Mouse (Mus musculus) heart, embryonic 11.5 days (tissue): Measurements from ENCODE around the gene Aspdh. TPM values are rescaled to one million over a fixed set of nuclear protein-coding genes. Genes with fewer than 3 reads are reported as not detected.

ENCODE experiments used
- ATAC-seq: fragments of 200-750 bp; cut with Nextera tagmentation; replicated peaks from 2 replicates; pipeline ENCODE4 v1.8.0; 2017; ENCODE audit warnings: moderate library complexity; ENCODE audit not compliant: insufficient number of reproducible peaks, low FRiP score, low TSS enrichment
- H3K27ac ChIP-seq: fragments of 300-500 bp; sonication (generic); 2 replicates; pipeline ENCODE4 v1.5.1; 2014; ENCODE audit warnings: mild to moderate bottlenecking, low read depth, low read length
- H3K27me3 ChIP-seq: fragments of 300-500 bp; sonication (generic); 2 replicates; pipeline ENCODE4 v1.6.1; 2014; ENCODE audit warnings: mild to moderate bottlenecking, low read length, mixed read lengths; ENCODE audit not compliant: control insufficient read depth, insufficient read depth
- H3K36me3 ChIP-seq: fragments of 300-500 bp; sonication (generic); 2 replicates; pipeline ENCODE4 v1.6.1; 2014; ENCODE audit warnings: mild to moderate bottlenecking, low read length, moderate library complexity, mixed read lengths; ENCODE audit not compliant: control insufficient read depth, insufficient read depth
- H3K4me1 ChIP-seq: fragments of 300-500 bp; sonication (generic); 2 replicates; pipeline ENCODE4 v1.6.1; 2014; ENCODE audit warnings: low read length; ENCODE audit not compliant: control insufficient read depth, insufficient read depth
- H3K4me2 ChIP-seq: fragments of 300-500 bp; sonication (generic); 2 replicates; pipeline ENCODE4 v1.6.1; 2014; ENCODE audit warnings: mild to moderate bottlenecking, moderate library complexity
- H3K4me3 ChIP-seq: fragments of 300-500 bp; sonication (generic); 2 replicates; pipeline ENCODE4 v1.5.1; 2014; ENCODE audit warnings: low read depth, low read length
- H3K9ac ChIP-seq: fragments of 300-500 bp; sonication (generic); 2 replicates; pipeline ENCODE4 v1.6.1; 2014; ENCODE audit warnings: mild to moderate bottlenecking, low read depth, low read length, moderate library complexity
- H3K9me3 ChIP-seq: fragments of 300-500 bp; sonication (generic); replicated peaks from 2 replicates; pipeline ENCODE4 v1.6.1; 2016; ENCODE audit warnings: low read length; ENCODE audit not compliant: control insufficient read depth
- WGBS: fragments of 180-500 bp; shearing (Covaris S2); extraction: QIAGEN DNeasy Blood & Tissue Kit; methylation state at CpG from one replicate; pipeline ENCODE4 v1.1.7; 2014; ENCODE audit not compliant: insufficient replicate concordance; 5-methylcytosine and 5-hydroxymethylcytosine counted together
- polyA plus RNA-seq: library from polyadenylated mRNA; unstranded; fragments of >200 nt; fragmentation: Nextera tagmentation; extraction: Ambion mirVana; gene quantifications from 2 replicates; pipeline ENCODE4 v1.2.1, GENCODE M21; 2014

Gene Aspdh
- polyA plus RNA-seq, 1 experiment from 2014 or later, result 1.5 TPM

DNA sequence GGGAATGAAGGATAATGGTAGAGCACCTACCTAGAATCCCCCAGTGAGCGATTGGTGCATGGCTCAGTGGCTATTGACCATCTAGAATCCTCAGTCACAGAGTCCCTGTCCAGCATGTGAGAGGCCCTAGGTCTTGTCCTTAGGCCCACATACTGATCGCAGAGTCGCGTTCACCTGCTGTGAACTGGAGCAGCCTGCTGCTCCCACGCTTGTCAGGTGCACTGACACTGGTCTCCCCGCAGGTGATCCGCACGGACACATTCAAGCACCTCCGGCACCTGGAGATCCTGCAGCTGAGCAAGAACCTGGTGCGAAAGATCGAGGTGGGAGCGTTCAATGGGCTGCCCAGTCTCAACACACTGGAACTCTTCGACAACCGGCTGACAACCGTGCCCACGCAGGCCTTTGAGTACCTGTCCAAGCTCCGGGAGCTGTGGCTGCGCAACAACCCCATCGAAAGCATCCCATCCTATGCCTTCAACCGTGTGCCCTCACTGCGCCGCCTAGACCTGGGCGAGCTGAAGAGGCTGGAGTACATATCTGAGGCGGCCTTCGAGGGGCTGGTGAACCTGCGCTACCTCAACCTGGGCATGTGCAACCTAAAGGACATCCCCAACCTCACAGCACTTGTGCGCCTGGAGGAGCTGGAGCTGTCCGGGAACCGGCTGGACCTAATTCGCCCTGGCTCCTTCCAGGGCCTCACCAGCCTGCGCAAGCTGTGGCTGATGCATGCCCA, 4.3 kb upstream of the Aspdh start:
- WGBS, result 73% methylated on average over 31 of the region's 31 CpGs
- Histone ChIP-seq H3K4me2 (no peak overlapping the region), H3K27ac (no peak overlapping the region), H3K4me3 (no peak overlapping the region), H3K27me3 (peaks cover 46% of the 10 kb centered on the region), H3K9me3 (no peaks in the 10 kb centered on the region), H3K9ac (no peak overlapping the region), H3K4me1 (peaks cover 23% of the 10 kb centered on the region), H3K36me3 (no peaks in the 10 kb centered on the region)
- no peak for ATAC-seq

DNA sequence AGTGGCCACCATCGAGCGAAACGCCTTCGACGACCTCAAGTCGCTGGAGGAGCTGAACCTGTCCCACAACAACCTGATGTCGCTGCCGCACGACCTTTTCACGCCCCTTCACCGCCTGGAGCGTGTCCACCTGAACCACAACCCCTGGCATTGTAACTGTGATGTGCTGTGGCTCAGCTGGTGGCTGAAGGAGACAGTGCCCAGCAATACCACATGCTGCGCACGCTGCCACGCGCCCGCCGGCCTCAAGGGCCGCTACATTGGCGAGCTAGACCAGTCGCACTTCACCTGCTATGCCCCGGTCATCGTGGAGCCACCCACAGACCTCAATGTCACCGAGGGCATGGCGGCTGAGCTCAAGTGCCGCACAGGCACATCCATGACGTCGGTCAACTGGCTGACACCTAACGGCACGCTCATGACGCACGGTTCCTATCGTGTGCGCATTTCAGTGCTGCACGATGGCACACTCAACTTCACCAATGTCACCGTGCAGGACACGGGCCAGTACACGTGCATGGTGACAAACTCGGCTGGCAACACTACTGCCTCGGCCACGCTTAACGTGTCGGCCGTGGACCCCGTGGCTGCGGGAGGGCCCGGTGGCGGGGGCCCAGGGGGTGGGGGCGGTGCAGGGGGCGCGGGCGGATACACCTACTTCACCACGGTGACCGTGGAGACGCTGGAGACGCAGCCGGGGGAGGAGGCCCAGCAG, 3.5 kb upstream of the Aspdh start:
- peaks cover 23% of the 10 kb centered on the region for H3K4me1 ChIP-seq
- no peaks in the 10 kb centered on the region for H3K36me3 ChIP-seq
- H3K9ac ChIP-seq, result no peak overlapping the region
- H3K9me3 ChIP-seq, result no peaks in the 10 kb centered on the region
- H3K4me2 ChIP-seq, result no peak overlapping the region; the same call in 1 of the 2 replicates
- whole genome bisulfite sequencing, result 61% methylated on average over 57 of the region's 57 CpGs
- H3K4me3 ChIP-seq, result no peak overlapping the region
- H3K27ac ChIP-seq, result no peak overlapping the region
- ATAC-seq, result no peak
- peaks cover 46% of the 10 kb centered on the region for H3K27me3 ChIP-seq

- WGBS, result 15% methylated on average over 68 of the region's 77 CpGs
- Histone ChIP-seq H3K4me1 (peaks cover 23% of the 10 kb centered on the region), H3K4me2 (peak overlapping the region; percentile 58), H3K9ac (no peak overlapping the region), H3K9me3 (no peaks in the 10 kb centered on the region), H3K27ac (no peak overlapping the region), H3K36me3 (no peaks in the 10 kb centered on the region), H3K4me3 (peak overlapping the region; percentile 31), H3K27me3 (peaks cover 46% of the 10 kb centered on the region)
- no peak for ATAC-seq
Observed at GRCm38 (mm10) chr7:44462218-44463055, 2.8 kb upstream of the Aspdh start.

DNA sequence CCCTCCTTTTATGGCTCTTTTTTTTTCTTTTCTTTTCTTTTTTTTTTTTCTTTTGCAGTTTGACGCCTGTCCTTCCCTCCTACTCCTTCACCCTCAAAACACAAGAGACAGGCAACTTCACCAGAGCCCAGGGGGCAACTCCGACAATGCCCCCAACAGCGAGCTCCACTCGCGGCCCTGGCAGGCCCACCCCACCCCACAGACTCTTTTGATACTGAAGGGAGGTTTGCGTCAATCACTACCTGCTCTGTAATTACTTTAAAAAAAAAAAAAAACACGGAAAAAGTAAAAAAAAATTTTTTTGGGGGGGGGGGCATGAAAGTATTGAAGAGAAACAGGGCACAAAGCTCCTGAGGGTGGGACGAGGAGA, 2.1 kb upstream of the Aspdh start:
- H3K9me3 ChIP-seq, result no peaks in the 10 kb centered on the region
- H3K4me3 ChIP-seq, result no peak overlapping the region
- ATAC-seq, result no peak
- no peak overlapping the region for H3K9ac ChIP-seq
- WGBS, result 25% methylated on average over 8 of the region's 8 CpGs
- peaks cover 23% of the 10 kb centered on the region for H3K4me1 ChIP-seq
- H3K36me3 ChIP-seq, result no peaks in the 10 kb centered on the region
- peaks cover 46% of the 10 kb centered on the region for H3K27me3 ChIP-seq
- no peak overlapping the region for H3K27ac ChIP-seq
- peak overlapping the region; percentile 58 for H3K4me2 ChIP-seq

- Histone ChIP-seq H3K4me3 (no peak overlapping the region), H3K27ac (no peak overlapping the region), H3K9ac (peak overlapping the region; percentile 22; the same call in 1 of the 2 replicates), H3K36me3 (no peaks in the 10 kb centered on the region), H3K9me3 (no peaks in the 10 kb centered on the region), H3K4me2 (no peak overlapping the region), H3K27me3 (peaks cover 46% of the 10 kb centered on the region), H3K4me1 (peaks cover 28% of the 10 kb centered on the region)
- 82% methylated on average over 10 of the region's 10 CpGs for WGBS
- ATAC-seq, result no peak
Observed at GRCm38 (mm10) chr7:44463556-44464225, 1.5 kb upstream of the Aspdh start.

DNA sequence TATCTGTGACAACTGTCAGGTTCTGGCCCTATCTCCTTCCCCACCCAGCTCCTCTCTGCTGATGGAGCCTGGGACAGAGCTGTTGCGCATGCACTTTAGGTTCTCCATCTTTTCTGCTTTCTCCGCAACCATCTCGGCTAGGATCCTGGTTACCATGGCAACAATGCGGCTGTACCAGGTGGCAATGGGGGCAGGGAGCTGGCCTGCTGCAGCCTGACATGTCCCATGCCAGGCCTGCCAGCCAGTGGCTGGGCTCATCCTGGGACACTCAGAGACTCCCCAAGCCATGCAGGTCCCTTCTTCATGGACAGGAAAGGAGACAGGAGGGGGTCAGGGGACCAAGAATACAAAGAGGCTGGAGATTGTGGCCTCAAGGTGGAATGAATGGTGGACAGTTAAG, 680 bp upstream of the Aspdh start:
- ATAC-seq, result no peak
- Histone ChIP-seq H3K27me3 (peaks cover 44% of the 10 kb centered on the region), H3K4me2 (no peak overlapping the region), H3K36me3 (no peaks in the 10 kb centered on the region), H3K9me3 (no peaks in the 10 kb centered on the region), H3K9ac (no peak overlapping the region; the same call in 1 of the 2 replicates), H3K4me1 (peaks cover 36% of the 10 kb centered on the region), H3K4me3 (no peak overlapping the region), H3K27ac (0 out of 2 replicates have a peak overlapping the region, but pooled peaks have one; percentile 16)
- 27% methylated on average over 4 of the region's 4 CpGs for WGBS

GRCm38 (mm10) chr7:44466006-44466887, 1.1 kb downstream of the Aspdh start:
- 73% methylated on average over 10 of the region's 10 CpGs for WGBS
- Histone ChIP-seq H3K9ac (peak overlapping the region; percentile 39; the same call in 1 of the 2 replicates), H3K4me1 (peaks cover 53% of the 10 kb centered on the region)

More at GRCm38 (mm10) chr7:44466006-44466887, 1.1 kb downstream of the Aspdh start:
- Histone ChIP-seq H3K27me3 (peaks cover 32% of the 10 kb centered on the region), H3K36me3 (no peaks in the 10 kb centered on the region), H3K27ac (no peak overlapping the region; the same call in 1 of the 2 replicates), H3K4me3 (no peak overlapping the region), H3K4me2 (no peak overlapping the region), H3K9me3 (no peaks in the 10 kb centered on the region)
- ATAC-seq, result no peak
